Mouse (Mus musculus) cerebellum, adult 11-12 months (tissue): ENCODE measurements around the gene Qprt.

Experiments used
- DNase-seq: peaks from one replicate; pipeline ENCODE4 v3.0.0; 2022

Gene Qprt

GRCm38 (mm10) chr7:127121911-127122270 is at the start of gene Qprt:
TSS of gene Qprt (minus strand) at chr7:127122226.
- no peak for DNase-seq

GRCm38 (mm10) chr7:127166501-127166900 is 44.5 kb upstream of the Qprt start:
- no peak for DNase-seq

GRCm38 (mm10) chr7:127165607-127166493 is 43.8 kb upstream of the Qprt start:
- no peak for DNase-seq

GRCm38 (mm10) chr7:127164002-127164401 is 42.0 kb upstream of the Qprt start:
- no peak for DNase-seq

DNA sequence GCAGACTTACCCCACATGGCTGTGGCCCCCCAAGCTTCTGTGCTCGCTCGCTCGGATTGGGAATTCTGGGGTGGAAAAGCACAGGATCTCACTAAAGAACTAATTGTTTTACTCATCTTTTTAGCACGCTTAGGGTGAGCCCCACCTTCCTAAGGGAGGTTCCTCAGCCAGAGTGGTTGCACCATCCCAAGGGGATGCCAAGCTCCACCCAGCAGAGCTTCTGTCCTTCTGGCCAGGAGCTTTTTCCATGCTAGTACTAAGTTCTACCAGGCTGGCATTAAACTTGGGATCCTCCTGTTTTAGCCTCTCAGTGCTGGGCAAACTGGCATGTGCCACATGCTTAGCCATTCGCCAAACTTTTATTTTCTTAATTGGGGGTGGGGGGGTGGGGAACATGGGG is 40.5 kb upstream of the Qprt start:
- DNase-seq = no peak

GRCm38 (mm10) chr7:127157548-127157947 is 35.5 kb upstream of the Qprt start:
- DNase-seq = no peak

DNA sequence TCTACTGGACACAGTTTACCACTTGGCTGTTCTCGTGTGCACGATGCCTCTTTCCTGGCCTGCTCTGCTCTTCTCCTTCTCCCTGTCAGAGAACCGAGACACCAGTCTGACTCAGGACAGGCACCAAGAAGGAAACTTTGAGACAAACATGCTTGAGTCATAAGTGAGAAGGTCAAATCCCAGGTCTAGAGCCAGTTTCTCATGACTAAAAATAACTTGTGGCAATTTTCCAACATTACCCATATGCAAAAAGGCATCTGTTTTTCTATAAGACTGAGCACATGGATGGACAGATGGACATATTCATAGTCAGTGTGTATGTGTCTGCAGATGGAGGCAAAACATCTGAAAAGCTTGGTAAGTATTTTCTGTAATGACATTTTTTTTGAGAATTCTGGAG is 31.5 kb upstream of the Qprt start:
- DNase-seq = no peak

DNA sequence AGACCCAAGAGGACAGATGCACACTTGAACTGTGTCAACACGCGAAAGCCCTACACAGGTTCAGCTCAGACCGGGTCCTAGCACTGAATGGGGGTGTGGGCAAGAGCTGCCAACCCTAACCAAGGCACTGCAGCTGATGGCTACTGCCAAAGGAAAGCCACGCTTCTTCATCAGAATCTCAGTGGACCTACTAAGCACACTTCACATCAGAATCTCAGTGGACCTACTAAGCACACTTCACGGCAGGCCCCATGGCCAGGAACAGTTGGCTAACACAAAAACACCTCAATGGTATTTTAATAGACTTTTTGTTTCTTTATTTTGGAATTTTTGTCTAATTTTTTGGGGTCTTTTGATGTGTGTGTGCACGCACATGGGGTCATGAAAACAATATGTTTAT is 30.4 kb upstream of the Qprt start:
- no peak for DNase-seq

- DNase-seq = no peak
Observed at GRCm38 (mm10) chr7:127147901-127148300, 25.9 kb upstream of the Qprt start.

DNA sequence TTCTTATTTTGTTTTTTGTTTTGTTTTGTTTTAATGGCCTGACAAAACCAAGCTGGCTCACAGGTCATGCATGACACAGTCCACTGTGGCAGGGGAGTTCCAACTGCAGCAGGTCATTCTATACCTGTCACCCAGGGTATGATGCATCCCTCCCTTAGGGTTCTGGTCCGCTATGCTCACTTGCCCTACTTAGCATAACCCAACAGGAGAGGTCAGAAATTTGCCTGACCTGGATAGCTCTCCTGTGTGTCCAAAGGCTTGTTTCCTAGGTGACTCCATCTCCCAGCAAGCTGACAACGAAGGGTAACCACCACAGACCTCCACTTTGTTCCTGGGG is 24.2 kb upstream of the Qprt start:
- no peak for DNase-seq

GRCm38 (mm10) chr7:127145387-127146266 is 23.6 kb upstream of the Qprt start:
- DNase-seq = no peak

- DNase-seq = no peak
Observed at GRCm38 (mm10) chr7:127144412-127144811, 22.4 kb upstream of the Qprt start.

DNA sequence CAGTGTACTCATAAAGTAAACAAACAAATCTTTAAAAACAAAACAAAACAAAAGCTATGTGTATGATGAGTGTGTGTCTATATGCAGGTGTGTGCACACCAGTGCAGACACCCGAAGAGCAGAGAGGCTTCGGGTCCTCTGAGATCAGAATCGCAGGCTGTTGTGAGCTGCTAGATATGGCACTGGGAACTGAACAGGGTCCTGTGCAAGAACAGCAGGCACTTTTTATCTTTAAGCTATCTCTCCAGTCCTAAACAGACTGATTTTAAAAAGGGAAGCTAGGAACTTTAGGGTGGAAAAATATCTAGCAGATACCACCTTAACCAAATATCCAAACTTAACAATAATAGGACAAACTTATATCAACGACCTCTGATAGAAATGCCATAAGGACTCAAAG is 20.6 kb upstream of the Qprt start:
- DNase-seq = no peak

DNA sequence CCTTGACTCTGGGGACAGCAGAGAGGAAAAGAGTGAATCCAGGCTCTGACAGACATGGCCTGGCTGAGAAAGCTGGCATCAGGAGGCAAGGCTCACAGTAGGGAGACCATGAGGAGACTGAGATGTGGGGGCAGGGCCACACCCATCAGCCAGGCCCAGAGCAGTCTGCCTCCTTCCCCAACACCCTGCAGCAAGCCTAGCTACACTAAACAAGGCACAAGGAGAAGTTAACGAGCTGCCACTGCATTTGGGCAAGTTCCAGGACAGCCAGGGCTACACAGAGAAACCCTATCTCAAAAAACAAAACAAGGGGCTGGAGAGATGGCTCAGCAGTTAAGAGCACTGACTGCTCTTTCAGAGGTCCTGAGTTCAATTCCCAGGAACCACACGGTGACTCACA is 20.2 kb upstream of the Qprt start:
- DNase-seq = no peak

- no peak for DNase-seq
Observed at GRCm38 (mm10) chr7:127140623-127141404, 18.8 kb upstream of the Qprt start.

DNA sequence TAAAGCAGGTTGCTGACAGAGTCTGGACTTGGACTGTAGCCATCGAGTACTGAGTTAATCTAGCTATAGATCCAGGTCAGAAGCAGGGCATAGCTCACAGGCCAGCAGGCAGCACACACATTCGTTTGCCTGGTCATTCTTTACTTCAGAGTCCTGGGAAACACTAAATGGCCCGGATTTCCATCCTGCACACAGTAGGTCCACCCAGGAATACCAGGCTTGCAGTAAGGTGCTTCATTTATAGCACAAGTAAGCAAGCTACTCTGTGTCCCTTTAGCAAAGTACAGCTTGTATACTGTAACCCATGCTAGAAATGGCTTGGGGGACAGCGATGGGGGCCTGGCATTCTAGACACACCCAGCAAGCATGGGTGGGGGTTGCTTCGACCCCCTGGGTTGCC is 17.5 kb upstream of the Qprt start:
- no peak for DNase-seq

DNA sequence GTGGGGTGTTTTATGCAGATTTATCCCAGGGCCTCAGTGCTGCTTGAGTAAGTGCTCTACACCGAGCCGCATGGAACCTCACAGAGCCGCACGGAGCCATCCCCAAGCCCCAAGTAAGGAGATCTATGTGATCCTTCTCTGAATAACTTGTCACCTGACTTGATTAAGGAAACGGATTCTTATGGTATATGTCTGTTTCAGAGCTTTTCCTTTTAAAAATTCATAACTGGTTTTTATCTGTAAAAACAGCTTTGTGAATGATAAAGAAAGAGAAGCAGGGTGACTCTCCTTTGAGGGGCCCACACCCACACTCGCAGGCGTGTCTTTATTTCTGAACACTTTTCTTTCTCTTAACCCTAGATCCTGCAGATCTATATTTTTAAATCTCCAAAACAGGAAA is 17.1 kb upstream of the Qprt start:
- no peak for DNase-seq

- no peak for DNase-seq
Observed at GRCm38 (mm10) chr7:127137262-127138017, 15.4 kb upstream of the Qprt start, which contains the start of gene Spn. TSS of gene Spn (minus strand) at chr7:127137823.

- no peak for DNase-seq
Observed at GRCm38 (mm10) chr7:127136181-127137071, 14.4 kb upstream of the Qprt start.

- no peak for DNase-seq
Observed at GRCm38 (mm10) chr7:127134821-127135447, 12.9 kb upstream of the Qprt start.

DNA sequence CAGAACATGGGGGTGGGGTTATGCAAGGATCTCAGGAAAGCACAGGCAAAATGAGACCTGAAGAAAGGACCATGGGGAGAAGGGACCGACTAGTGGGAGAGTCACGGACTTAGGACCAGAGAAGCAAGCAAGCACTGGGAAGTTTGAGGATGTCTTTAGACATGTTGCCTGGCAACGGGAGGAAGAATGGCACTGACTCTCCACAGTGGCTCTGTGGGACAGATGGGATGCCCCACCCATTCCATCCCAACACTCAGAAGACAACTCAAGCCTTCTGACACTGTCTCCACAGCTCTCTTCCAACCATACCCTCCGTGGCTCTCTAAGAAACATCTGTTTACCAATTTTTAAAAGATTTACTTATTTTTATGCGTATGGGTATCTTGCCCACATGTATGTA is 11.1 kb upstream of the Qprt start:
- DNase-seq = no peak
